Mouse (Mus musculus) liver, embryonic 14.5 days (tissue): ENCODE data around the gene Atrnl1. TPM values are rescaled to one million over a fixed set of nuclear protein-coding genes. Genes with fewer than 3 reads are reported as not detected.

Experiments used
- ATAC-seq: fragments of 200-750 bp; cut with Nextera tagmentation; 2 replicates; pipeline ENCODE4 v1.8.0; 2017; ENCODE audit warnings: moderate number of reproducible peaks, mild to moderate bottlenecking, moderate library complexity; ENCODE audit not compliant: insufficient read depth
- DNase-seq, 3 experiments: peaks; one replicate each; pipeline ENCODE4 v3.0.0-alpha.2; 2012 to 2013; ENCODE audit warnings: low read depth in 3 of 3, low spot score in 3 of 3
- H3K27ac ChIP-seq: fragments of 300-500 bp; sonication (generic); 2 replicates; pipeline ENCODE4 v1.5.1; 2014; ENCODE audit warnings: moderate library complexity, mild to moderate bottlenecking, control low read depth, inconsistent platforms
- H3K27me3 ChIP-seq: fragments of 300-500 bp; sonication (generic); 2 replicates; pipeline ENCODE4 v1.6.1; 2014; ENCODE audit warnings: mild to moderate bottlenecking, low read length, moderate library complexity; ENCODE audit not compliant: control insufficient read depth, insufficient read depth
- H3K36me3 ChIP-seq: fragments of 300-500 bp; sonication (generic); replicated peaks from 2 replicates; pipeline ENCODE4 v1.6.1; 2014; ENCODE audit warnings: low read depth; ENCODE audit not compliant: control insufficient read depth, insufficient read depth
- H3K4me1 ChIP-seq, 2 experiments: fragments of 200-500 bp in 1 of 2; fragments of 300-500 bp in 1 of 2; sonication (generic) in 1 of 2; replicated peaks; 2 replicates each; pipeline ENCODE4 v1.6.1; 2012 to 2014; ENCODE audit warnings: antibody characterized with exemption in 1 of 2, inconsistent platforms in 1 of 2, low read length in 1 of 2; ENCODE audit not compliant: control insufficient read depth in 2 of 2, insufficient read depth in 2 of 2
- H3K4me2 ChIP-seq: fragments of 300-500 bp; sonication (generic); 2 replicates; pipeline ENCODE4 v1.6.1; 2014; ENCODE audit warnings: low read depth, mild to moderate bottlenecking, control low read depth, moderate library complexity
- H3K4me3 ChIP-seq, 2 experiments: fragments of 200-500 bp in 1 of 2; fragments of 300-500 bp in 1 of 2; sonication (generic) in 1 of 2; 2 replicates each; pipeline ENCODE4 v1.5.1; 2012 to 2014; ENCODE audit warnings: low read depth in 2 of 2, low read length in 2 of 2, mild to moderate bottlenecking in 2 of 2, control low read depth in 1 of 2, inconsistent platforms in 1 of 2, moderate library complexity in 1 of 2; ENCODE audit not compliant: insufficient read depth in 1 of 2
- H3K9ac ChIP-seq: fragments of 300-500 bp; sonication (generic); replicated peaks from 2 replicates; pipeline ENCODE4 v1.6.1; 2014; ENCODE audit warnings: mild to moderate bottlenecking, control low read depth, moderate library complexity
- H3K9me3 ChIP-seq: fragments of 300-500 bp; sonication (generic); 2 replicates; pipeline ENCODE4 v1.6.1; 2016; ENCODE audit warnings: low read length, mixed read lengths; ENCODE audit not compliant: control insufficient read depth
- CTCF ChIP-seq: IDR thresholded peaks from 2 replicates; pipeline ENCODE4 v1.5.1; 2016; ENCODE audit warnings: antibody characterized with exemption, low read depth, control low read depth
- EP300 ChIP-seq: IDR thresholded peaks from 2 replicates; pipeline ENCODE4 v1.6.1; 2016; ENCODE audit warnings: antibody characterized with exemption, low read depth
- WGBS: fragments of 180-500 bp; shearing (Covaris S2); extraction: QIAGEN DNeasy Blood & Tissue Kit; methylation state at CpG from one replicate; pipeline ENCODE4 v1.1.7; 2014; ENCODE audit not compliant: insufficient replicate concordance; 5-methylcytosine and 5-hydroxymethylcytosine counted together
- polyA plus RNA-seq, 2 experiments: library from polyadenylated mRNA; depleted of rRNA in 1 of 2; stranded (reverse) in 1 of 2; unstranded in 1 of 2; fragments of >200 nt; fragmentation: Nextera tagmentation in 1 of 2; extraction: Ambion mirVana in 1 of 2; gene quantifications; 2 replicates each; pipeline versions ENCODE4 v1.2.1 to v1.2.3; 2012 to 2014

Atrnl1 gene
- polyA plus RNA-seq, 2 experiments, result 0.46 to 1.3 TPM

DNA sequence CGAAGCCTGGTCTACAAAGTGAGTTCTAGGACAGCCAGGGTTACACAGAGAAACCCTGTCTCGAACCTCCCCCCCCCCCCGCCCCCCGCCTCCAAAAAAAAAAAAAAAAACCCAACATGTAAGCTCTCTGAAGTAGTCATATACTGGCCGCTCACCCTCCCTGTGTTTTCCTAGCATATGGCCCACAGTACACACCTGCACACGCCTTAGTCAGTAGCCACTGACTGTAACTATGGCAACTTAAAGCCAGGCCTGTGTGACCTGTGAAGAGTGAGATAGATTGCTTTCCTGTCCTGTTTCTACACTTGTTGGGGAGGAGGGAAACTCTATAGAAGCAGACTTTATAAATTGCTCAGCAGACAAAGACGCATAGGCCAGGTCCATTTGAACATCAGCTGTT lies 239.1 kb downstream of the Atrnl1 start:
- no peaks in the 10 kb centered on the region for H3K4me1 ChIP-seq
- no peak overlapping the region for H3K4me3 ChIP-seq
- ATAC-seq, result no peak
- H3K4me2 ChIP-seq, result no peak overlapping the region
- no peaks in the 10 kb centered on the region for H3K36me3 ChIP-seq
- no peak overlapping the region for H3K27ac ChIP-seq
- no peak for TF ChIP-seq EP300
- no peak for TF ChIP-seq CTCF
- no peak for DNase-seq
- H3K9ac ChIP-seq, result no peak overlapping the region
- 72% methylated on average over 5 of the region's 7 CpGs for WGBS
- H3K9me3 ChIP-seq, result no peaks in the 10 kb centered on the region
- H3K27me3 ChIP-seq, result no peaks in the 10 kb centered on the region

- no peak overlapping the region for H3K9ac ChIP-seq
- no peaks in the 10 kb centered on the region for H3K27me3 ChIP-seq
- H3K36me3 ChIP-seq, result no peaks in the 10 kb centered on the region
- no peak overlapping the region for H3K27ac ChIP-seq
- H3K9me3 ChIP-seq, result no peaks in the 10 kb centered on the region
- no peak overlapping the region for H3K4me2 ChIP-seq
- no peaks in the 10 kb centered on the region for H3K4me1 ChIP-seq
- ATAC-seq (no peak), DNase-seq (no peak)
- TF ChIP-seq EP300 (no peak), CTCF (no peak)
- 66% methylated on average over 4 of the region's 4 CpGs for WGBS
- H3K4me3 ChIP-seq, result no peak overlapping the region
Observed at GRCm38 (mm10) chr19:57868350-57868749, 257.5 kb downstream of the Atrnl1 start.

- no peak overlapping the region for H3K4me3 ChIP-seq
- H3K27ac ChIP-seq, result no peak overlapping the region
- 79% methylated on average over 13 of the region's 13 CpGs for WGBS
- H3K9ac ChIP-seq, result no peak overlapping the region
- DNase-seq (no peak), ATAC-seq (no peak)
- no peaks in the 10 kb centered on the region for H3K4me1 ChIP-seq
- no peaks in the 10 kb centered on the region for H3K36me3 ChIP-seq
- H3K9me3 ChIP-seq, result no peaks in the 10 kb centered on the region
- H3K4me2 ChIP-seq, result no peak overlapping the region
- no peaks in the 10 kb centered on the region for H3K27me3 ChIP-seq
- TF ChIP-seq CTCF (no peak), EP300 (no peak)
Observed at GRCm38 (mm10) chr19:57870871-57871270, 260.0 kb downstream of the Atrnl1 start.

DNA sequence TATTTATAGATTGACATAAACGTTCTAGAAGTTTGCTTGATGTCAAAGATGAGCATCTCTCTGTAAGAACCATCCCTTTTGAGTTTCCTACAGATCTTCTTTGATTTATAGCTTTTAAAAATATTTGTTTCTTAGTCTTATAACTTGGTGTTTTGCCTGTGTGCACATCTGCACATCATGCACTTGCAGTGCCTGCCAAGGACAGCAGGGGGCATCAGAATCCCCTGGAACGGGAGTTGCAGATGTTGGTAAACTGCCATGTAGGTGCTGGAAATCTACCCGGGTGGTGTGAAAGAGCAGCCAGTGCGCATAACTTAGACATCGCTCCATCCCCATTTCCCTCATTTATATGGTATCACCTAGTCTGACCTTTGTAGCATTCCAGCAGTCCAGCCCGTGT lies 265.2 kb downstream of the Atrnl1 start:
- H3K9ac ChIP-seq, result no peak overlapping the region
- no peak overlapping the region for H3K4me3 ChIP-seq
- no peaks in the 10 kb centered on the region for H3K9me3 ChIP-seq
- DNase-seq (no peak), ATAC-seq (no peak)
- no peaks in the 10 kb centered on the region for H3K27me3 ChIP-seq
- H3K4me2 ChIP-seq, result no peak overlapping the region
- no peak overlapping the region for H3K27ac ChIP-seq
- H3K36me3 ChIP-seq, result no peaks in the 10 kb centered on the region
- TF ChIP-seq CTCF (peak; percentile 75), EP300 (no peak)
- WGBS, result 72% methylated on average over 6 of the region's 6 CpGs
- no peaks in the 10 kb centered on the region for H3K4me1 ChIP-seq

DNA sequence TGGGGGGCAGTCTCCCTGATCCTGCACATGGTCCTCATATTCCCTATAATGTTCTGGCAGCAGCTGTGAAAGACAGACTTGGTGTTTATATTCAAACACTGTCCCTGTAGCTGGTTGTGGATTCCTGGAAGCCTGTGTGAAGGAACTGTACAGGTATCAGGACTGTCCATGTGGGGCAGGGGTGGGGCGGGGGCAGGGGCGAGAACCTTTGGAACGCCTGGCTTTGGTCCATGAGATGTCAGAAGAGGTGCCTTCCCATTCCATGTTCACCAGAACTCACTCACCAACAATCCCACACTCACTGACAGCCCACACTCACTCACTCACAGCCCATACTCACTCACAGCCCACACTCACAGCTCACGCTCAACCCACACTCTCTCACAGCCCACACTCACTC lies 266.5 kb downstream of the Atrnl1 start:
- H3K4me2 ChIP-seq, result no peak overlapping the region
- DNase-seq (no peak), ATAC-seq (no peak)
- H3K9me3 ChIP-seq, result no peaks in the 10 kb centered on the region
- no peak for TF ChIP-seq CTCF
- TF ChIP-seq EP300, result no peak
- 85% methylated on average over 4 of the region's 4 CpGs for WGBS
- H3K27me3 ChIP-seq, result no peaks in the 10 kb centered on the region
- H3K9ac ChIP-seq, result no peak overlapping the region
- H3K4me1 ChIP-seq, result peaks cover 0 to 5% of the 10 kb centered on the region in 2 experiments; a peak in 2 of 4 replicates
- no peaks in the 10 kb centered on the region for H3K36me3 ChIP-seq
- H3K4me3 ChIP-seq, result no peak overlapping the region
- no peak overlapping the region for H3K27ac ChIP-seq
